Comparison of ENCODE assay signal across 26 mouse cellular contexts in the genomic region with DNA sequence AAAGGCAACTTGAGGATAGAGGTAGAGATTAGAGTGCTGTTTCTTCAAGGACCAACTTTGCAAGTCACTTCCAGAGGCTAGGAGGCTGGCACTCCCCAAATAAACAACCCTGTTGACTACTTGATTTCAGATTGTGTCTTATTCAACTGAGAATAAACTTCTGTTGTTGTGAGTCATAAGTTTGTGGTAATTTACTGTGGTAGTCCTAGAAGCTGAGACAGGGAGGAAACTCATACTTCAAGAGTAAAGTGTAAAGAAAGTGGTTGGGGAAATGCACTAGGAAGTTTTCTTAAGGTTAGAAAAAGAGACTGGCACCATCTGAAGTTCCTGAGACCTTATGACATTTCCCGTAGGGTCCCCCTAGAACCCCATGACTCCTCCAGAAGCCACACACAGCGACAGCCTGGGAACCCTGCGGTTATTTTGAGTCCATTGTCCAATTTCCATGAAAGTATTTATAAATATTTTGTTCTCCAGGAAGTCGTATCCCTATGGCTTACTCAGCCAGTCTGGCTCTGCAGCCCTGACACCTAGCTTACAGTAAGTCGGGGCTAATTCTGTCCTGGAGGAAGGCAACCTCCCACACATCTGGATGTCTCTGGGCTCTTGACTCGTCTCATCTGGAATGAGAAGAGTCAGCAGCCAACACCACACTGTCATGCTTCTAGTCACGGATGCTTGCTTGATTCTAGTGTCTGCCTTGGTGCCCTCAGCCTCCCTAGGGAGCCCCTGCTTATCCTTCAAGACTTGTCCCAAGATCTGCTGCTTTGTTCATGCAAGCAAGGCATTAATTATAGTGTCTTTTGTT. TPM values are rescaled to one million over a fixed set of nuclear protein-coding genes. Genes with fewer than 3 reads are reported as not detected.
DNase-seq lines count a peak whose midpoint lies in the region; ATAC-seq lines count a peak whose summit lies in the region.
"Had no signal": no experiment of that assay in that cellular context is flagged by ENCODE, and none has a peak within 500 bp of the region (broad histone marks: within the 10 kb centered on the region; RNA-seq: fewer than 3 reads in every experiment).

No protein-coding gene starts in this region.

- no peak; the same call in 1 of the 2 replicates for ATAC-seq in kidney, embryonic 16.5 days (ENCODE audit: low FRiP score, low TSS enrichment)
- ATAC-seq: activated CD4-positive, CD25-positive, alpha-beta regulatory T cell, adult 4 months; inflammation-experienced regulatory T-cells, adult 6 months had no signal

- H3K9ac ChIP-seq in kidney, embryonic 16.5 days (replicated peaks; ENCODE audit: low read length) = no peak overlapping the region
- H3K9ac ChIP-seq: embryonic facial prominence, embryonic 15.5 days; forebrain, embryonic 12.5 days; heart, embryonic 15.5 days; hindbrain, embryonic 13.5 days; kidney, embryonic 15.5 days; limb, embryonic 15.5 days had no signal

- 0 out of 2 replicates have a peak overlapping the region, but pooled peaks have one; percentile 17 for H3K27ac ChIP-seq in kidney, embryonic 16.5 days (ENCODE audit: low read length)
- H3K27ac ChIP-seq: embryonic facial prominence, embryonic 15.5 days; forebrain, embryonic 12.5 days; heart, embryonic 15.5 days; hindbrain, embryonic 13.5 days; kidney, embryonic 15.5 days; layer of hippocampus, adult 2 months; limb, embryonic 15.5 days; stomach, postnatal 0 days had no signal

- no peak overlapping the region for H3K4me2 ChIP-seq in kidney, embryonic 16.5 days (replicated peaks; ENCODE audit: low read depth, low read length)
- H3K4me2 ChIP-seq: embryonic facial prominence, embryonic 15.5 days; forebrain, embryonic 12.5 days; heart, embryonic 15.5 days; hindbrain, embryonic 13.5 days; kidney, embryonic 15.5 days; limb, embryonic 15.5 days had no signal

- no peaks in the 10 kb centered on the region for H3K9me3 ChIP-seq in kidney, embryonic 16.5 days (ENCODE audit: low read length)
- H3K9me3 ChIP-seq: embryonic facial prominence, embryonic 15.5 days; forebrain, embryonic 12.5 days; heart, embryonic 15.5 days; hindbrain, embryonic 13.5 days; kidney, embryonic 15.5 days; limb, embryonic 15.5 days; megakaryocyte, embryonic 14.5 days had no signal

- DNase-seq in kidney, adult 18-20 months = no peak
- peak; percentile 31 for DNase-seq in ovary, adult 18-20 months (ENCODE audit: low spot score)
- DNase-seq in ovary, postnatal 36 days (ENCODE audit: low spot score) = no peak
- peak; percentile 56 for DNase-seq in lung, postnatal 10 days
- DNase-seq in layer of hippocampus, postnatal 25 days (ENCODE audit: extremely low spot score in 1 of 2, low spot score in 1 of 2) = no peak
- DNase-seq in natural killer cell, adult 2 months (ENCODE audit: low spot score in 2 of 2) = no peak
- DNase-seq: adrenal gland, postnatal 10 days; cerebellum, postnatal 10 days; right cerebral cortex, adult 18-20 months; thymus, postnatal 14 days had no signal

- no peaks in the 10 kb centered on the region for H3K36me3 ChIP-seq in kidney, embryonic 16.5 days (ENCODE audit: insufficient read depth, low read length)
- H3K36me3 ChIP-seq: embryonic facial prominence, embryonic 15.5 days; forebrain, embryonic 12.5 days; heart, embryonic 15.5 days; hindbrain, embryonic 13.5 days; kidney, embryonic 15.5 days; limb, embryonic 15.5 days had no signal

- 27% methylated on average over 7 of the region's 7 CpGs for whole genome bisulfite sequencing in kidney, embryonic 16.5 days

- H3K27me3 ChIP-seq in kidney, embryonic 16.5 days (ENCODE audit: insufficient read depth, low read length) = no peaks in the 10 kb centered on the region
- H3K27me3 ChIP-seq: embryonic facial prominence, embryonic 15.5 days; forebrain, embryonic 12.5 days; hindbrain, embryonic 13.5 days; kidney, embryonic 15.5 days; limb, embryonic 15.5 days had no signal

- H3K4me3 ChIP-seq in kidney, embryonic 16.5 days (ENCODE audit: low read length) = no peak overlapping the region
- H3K4me3 ChIP-seq: embryonic facial prominence, embryonic 15.5 days; forebrain, embryonic 12.5 days; heart, embryonic 15.5 days; hindbrain, embryonic 13.5 days; kidney, embryonic 15.5 days; layer of hippocampus, adult 2 months; limb, embryonic 15.5 days; megakaryocyte, embryonic 14.5 days had no signal

- peaks cover 4% of the 10 kb centered on the region; the same call in 1 of the 2 replicates for H3K4me1 ChIP-seq in kidney, embryonic 16.5 days (ENCODE audit: insufficient read depth, low read length)
- H3K4me1 ChIP-seq: embryonic facial prominence, embryonic 15.5 days; forebrain, embryonic 12.5 days; hindbrain, embryonic 13.5 days; kidney, embryonic 15.5 days; limb, embryonic 15.5 days had no signal

RNA-seq across cellular contexts. Expression of a gene that starts 22.8 kb away (rescaled TPM):
- 50.8 and 58.4 TPM in 2 replicates for polyA plus RNA-seq in kidney, embryonic 16.5 days (2015; fragmentation: Nextera tagmentation; extraction: Ambion mirVana)
- total RNA-seq in layer of hippocampus, postnatal 25 days (2021) = 10 to 100 TPM; 70.7 to 78.1 TPM

RNA-seq across cellular contexts. Expression of a gene that starts 41.0 kb away (rescaled TPM):
- 87.6 and 135 TPM in 2 replicates for polyA plus RNA-seq in kidney, embryonic 16.5 days (2015; fragmentation: Nextera tagmentation; extraction: Ambion mirVana)
- total RNA-seq in layer of hippocampus, postnatal 25 days (2021) = not detected
- total RNA-seq: granulocyte monocyte progenitor cell, adult 5-6 weeks; layer of hippocampus, adult 2 months; left cerebral cortex, postnatal 36 days; midbrain, postnatal 0 days had no signal
- polyA plus RNA-seq: activated CD4-positive, CD25-positive, alpha-beta regulatory T cell, adult 4 months; embryonic facial prominence, embryonic 15.5 days; forebrain, embryonic 12.5 days; heart, embryonic 15.5 days; hindbrain, embryonic 13.5 days; inflammation-experienced regulatory T-cells, adult 6 months; neural tube, embryonic 11.5 days had no signal

Comparison
In these comparisons a context has a peak if more than half of its experiments do, and no peak if none do; other contexts are left out.
1. DNase-seq: peak in ovary, adult 18-20 months (single experiment) and lung, postnatal 10 days (single experiment); none in kidney, adult 18-20 months (single experiment), ovary, postnatal 36 days (single experiment), layer of hippocampus, postnatal 25 days (0 of 2) and natural killer cell, adult 2 months (0 of 2).